Mouse (Mus musculus): Measurements from ENCODE around the gene Ptma. TPM values are rescaled to one million over a fixed set of nuclear protein-coding genes. Genes with fewer than 3 reads are reported as not detected.
"Not testable (repeated sequence)": the region's sequence is repeated elsewhere in the genome, so short reads cannot be mapped to it uniquely, and the experiment has no call there.

Ptma gene
- total RNA-seq (2021) (100 to 1,000 TPM; 538 to 582 TPM), polyA plus RNA-seq (2012; rRNA removed) (728 and 947 TPM in 2 replicates)
- long read RNA-seq, transcript Ptma-201 (5 exons, 1,216 nt): major isoform, 211 of 226 reads
- long read RNA-seq, partial matches to known transcripts: 4 of 226 reads
- long read RNA-seq, other reads (novel, unspliced or antisense): 11 of 226 reads

DNA sequence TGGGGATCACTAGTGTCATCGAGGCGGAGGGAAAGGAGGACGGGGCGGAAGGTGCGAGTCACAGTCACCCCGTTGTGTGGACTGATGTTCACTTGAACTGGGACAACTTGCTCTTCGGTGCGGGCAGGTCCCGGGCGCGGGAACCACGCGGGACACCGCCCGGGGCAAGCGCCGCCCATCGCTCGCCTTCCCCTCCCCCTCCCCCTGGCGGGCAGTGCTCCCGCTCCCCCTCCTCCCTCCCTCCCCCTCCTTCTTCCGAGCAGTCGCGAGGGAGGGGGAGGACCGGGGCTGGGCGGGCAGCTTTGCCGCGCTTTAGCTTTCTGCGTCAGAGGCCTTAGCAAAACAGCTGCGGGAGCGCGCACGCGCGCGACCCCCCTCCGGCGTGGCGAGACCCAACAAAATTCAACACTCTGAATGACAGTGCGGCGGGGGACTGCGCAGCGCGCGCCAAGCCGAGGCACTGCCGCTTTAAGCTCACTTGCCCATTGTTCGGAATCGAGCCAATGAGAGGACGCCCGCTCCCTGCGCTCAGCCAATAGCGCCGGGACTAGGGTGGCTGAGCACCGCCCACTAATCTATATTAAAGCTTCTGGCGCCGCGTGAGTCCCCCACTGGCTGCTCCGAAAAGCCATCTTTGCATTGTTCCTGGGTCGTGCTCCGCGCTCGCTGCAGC lies at the start of gene Ptma:
Gene Ptma (plus strand): TSS at position 611 of the 673 bp plus-strand sequence.
- peak; percentile 99 for DNase-seq

DNA sequence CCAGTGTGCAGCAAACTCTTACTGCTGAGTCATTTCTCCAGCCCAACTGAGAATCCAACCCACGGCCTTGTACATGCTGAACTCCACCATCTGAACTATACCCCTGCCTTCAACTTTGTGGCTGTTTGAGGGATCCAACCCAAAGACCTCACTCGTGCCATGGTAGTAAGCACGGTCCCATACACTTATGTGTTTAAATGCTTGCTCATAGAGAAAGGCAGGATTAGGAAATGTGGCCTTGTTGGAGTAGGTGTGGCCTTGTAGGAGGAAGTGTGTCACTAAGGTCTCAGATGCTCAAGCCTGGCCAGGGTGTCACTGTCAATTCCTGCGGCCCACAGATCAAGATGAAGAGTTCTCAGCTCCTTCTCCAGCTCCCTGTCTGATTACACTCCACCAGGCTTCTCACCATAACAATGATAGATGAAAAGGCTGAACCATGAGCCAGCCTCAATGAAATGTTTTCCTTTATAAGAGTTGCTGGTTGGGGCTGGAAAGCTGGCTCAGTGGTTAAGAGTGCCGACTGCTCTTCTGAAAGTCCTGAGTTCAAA lies 48.7 kb upstream of the Ptma start:
- DNase-seq: no peak

DNA sequence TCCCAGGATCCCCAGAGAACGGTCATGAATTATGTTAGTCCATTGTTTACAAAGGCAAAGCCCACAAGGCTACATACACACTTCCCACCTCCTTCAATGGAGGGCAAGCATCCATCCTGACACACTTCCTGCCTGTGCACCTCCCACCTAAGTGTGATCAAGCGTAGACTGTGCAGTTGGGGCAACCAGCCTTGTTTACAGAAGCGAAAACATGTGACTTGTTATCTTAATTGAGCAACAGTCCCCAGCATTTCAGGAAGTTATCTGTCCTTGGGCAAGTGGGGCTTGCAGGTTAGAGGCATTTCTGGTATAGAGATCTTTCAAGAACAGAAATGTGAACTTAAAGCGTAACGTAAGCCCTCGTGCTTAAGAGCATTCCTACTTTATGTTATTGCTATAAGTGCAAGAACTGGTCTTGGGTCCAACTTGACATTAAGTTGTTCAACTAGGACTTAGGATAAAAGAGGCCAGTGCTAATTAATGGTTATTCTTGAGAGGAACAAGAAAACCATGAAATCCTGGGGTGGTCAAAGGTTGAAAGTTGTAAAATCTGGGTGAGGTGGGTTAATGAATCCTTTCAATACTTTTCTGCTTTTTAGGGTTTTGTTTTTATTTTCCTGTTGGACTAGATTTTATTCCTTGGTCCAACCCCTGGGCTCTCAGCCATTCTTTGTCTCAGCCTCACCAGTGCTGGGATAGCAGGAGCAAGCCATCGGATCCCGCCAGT lies 47.3 kb upstream of the Ptma start:
- DNase-seq: peak; percentile 21

DNA sequence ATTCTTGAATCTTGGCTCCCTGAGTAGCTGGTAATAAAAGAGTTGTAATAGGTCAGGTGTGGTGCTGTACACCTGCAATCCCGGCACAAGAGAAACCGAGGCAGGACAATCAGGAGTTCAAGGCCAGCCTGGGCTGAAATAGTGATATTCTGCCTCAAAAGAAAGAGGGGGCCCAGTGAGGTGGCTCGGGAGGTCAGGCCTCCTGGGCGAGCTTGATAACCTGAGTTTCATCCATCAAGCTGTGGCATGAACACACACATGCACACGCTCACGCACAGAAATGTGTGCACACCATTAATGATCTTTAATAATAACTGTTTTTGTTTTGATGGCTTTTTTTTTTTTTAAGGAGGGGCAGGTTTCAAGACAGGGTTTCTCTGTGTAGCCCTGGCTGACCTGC lies 46.2 kb upstream of the Ptma start:
- DNase-seq: no peak

DNA sequence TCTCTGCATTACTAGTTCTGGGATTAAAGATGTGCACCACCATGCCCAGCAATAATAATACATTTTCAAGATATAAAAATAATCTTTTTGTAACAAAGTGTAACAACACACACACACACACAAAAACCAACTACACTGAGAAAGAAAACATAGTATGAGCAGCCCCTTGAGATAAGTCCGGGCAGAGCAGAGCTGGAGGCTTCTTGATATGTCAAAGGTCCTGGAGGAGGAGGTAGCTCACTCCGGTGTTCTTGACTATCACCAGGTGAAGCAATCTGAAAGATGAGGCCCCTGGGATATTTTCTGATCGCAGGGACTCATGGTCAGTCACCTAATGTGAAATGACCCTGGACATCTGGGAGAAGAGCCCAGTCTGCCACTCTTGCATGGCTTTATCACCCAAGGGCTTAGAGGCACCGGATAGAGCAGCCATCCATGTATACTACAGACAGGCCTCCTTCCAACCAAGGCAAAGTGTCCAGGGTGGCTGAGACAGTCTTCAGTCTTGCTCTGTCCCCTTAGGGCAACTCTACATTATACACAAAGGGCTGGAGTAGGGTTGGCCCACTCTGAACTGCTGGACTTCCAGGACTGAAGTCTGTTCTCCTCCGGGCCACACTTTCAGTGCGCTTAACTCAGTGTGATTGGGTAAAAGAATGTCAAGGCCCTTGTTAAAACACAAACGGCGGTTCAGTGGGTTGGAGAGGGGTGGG lies 45.6 kb upstream of the Ptma start:
- peak; percentile 34 for DNase-seq

DNA sequence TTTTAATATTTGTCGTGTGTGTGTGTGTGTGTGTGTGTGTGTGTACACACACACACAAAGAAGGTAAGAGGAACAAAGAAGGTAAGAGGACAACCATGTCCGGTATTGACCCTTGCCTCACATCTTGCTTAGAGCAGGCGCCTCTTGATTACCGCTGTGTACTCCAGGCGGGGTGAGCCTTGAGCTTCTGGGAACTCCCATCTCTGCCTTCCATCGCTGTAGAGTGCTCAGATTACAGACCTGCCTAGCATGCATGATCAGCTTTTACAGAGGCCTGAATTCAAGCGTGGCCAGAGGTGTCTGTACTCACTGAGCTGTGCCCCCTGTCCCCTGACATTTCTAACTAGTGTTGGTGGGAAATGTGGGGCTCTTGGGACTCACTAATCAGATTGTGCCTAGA lies 45.1 kb upstream of the Ptma start:
- no peak for DNase-seq

DNA sequence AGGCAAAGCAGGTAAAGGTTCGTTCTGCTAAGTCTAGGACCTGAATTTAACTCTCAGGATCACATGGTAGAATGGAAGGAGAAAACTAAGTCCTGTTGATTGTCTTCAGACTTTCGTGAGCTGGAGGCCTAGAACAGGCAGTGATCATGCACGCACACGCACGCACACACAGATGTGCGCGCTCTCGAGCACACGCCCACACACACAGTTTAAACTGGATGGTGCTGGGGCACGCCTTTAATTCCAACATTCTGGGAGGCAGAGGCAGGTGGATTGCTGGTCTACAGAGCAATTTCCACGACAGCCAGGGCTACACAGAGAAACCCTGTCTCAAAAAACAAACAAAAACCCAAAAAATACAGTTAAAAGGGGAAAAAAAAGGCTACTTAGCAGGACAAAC lies 44.2 kb upstream of the Ptma start:
- no peak for DNase-seq

DNA sequence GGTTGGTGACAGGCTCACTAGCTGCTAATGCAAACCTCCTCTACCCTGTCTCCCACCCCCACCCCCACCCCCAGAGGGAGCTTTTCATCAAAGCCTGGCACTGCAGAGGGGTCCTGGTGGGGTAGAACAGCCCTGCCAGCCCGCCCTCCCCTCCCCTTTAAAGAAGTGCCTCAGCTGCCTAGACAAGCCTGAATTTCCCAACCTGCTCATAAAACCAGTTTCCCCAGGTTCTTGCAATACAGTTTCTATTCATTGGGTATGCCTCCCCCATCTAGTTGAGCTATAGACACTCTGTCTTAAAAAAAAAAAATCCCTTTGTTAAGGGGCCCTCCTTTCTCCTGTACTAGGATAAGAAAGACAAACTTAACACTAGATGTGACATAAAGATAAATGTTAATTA lies 43.8 kb upstream of the Ptma start:
- no peak for DNase-seq

DNA sequence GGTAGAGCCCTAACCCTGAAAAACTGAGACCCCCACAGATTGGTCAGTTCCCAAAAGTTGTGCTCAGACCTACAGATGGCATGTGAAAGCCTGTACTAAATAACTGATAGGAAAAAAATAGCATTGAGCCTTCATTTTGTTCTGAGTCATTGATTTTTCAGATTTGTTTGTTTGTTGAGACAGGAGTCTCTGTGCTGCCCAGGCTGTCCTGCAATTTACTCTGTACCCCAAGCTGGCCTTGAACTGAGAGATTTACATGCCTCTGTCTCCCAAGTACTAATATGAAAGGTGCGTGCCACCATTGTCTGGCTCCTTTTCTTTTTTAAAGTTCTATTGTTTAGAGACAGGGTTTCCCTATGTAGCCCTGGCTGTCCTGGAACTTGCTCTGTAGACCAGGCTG lies 41.2 kb upstream of the Ptma start:
- DNase-seq: no peak

DNA sequence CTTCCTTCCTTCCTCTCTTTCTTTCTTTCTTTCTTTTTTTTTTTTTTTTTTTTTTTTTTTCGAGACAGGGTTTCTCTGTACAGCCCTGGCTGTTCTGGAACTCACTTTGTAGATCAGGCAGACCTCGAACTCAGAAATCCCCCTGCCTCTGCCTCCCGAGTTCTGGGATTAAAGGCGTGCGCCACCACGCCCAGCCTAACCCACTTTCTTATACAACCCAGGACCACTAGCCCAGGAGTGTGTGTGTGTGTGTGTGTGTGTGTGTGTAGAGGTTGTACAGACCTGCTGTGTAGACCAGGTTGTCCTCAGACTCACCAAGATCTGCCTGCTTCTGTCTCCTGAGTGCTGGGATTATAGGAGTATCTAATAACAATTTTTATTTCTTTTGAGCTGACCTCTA lies 40.7 kb upstream of the Ptma start:
- not testable (repeated sequence) for DNase-seq

DNA sequence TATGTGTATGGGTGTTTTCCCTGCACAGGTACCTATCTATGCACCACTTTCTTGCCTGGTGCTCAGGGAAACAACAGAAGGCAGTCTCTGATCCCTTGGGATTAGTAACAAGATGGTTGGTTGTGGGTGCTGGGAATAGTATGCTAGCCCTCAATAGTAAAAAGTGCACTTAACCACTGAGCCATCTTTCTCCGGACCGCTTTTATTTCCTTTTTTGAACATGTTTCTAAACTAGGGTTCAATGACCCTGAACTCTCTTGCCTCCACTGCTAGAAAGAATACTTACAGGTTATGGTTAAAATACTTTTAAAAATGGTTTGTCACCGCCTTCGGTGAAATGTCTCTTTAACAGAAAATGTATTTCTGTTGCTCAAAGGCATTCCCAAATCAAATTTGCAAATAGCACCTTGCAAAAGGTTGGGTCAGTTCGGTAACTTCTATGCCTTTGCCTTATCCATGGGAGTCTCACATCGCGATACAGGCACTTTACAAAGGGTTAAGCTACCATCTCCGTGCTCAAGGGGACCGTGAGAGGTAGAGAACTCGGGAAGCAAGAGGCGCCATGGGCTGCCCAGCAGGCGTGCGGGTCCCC lies 39.7 kb upstream of the Ptma start:
- DNase-seq: no peak

DNA sequence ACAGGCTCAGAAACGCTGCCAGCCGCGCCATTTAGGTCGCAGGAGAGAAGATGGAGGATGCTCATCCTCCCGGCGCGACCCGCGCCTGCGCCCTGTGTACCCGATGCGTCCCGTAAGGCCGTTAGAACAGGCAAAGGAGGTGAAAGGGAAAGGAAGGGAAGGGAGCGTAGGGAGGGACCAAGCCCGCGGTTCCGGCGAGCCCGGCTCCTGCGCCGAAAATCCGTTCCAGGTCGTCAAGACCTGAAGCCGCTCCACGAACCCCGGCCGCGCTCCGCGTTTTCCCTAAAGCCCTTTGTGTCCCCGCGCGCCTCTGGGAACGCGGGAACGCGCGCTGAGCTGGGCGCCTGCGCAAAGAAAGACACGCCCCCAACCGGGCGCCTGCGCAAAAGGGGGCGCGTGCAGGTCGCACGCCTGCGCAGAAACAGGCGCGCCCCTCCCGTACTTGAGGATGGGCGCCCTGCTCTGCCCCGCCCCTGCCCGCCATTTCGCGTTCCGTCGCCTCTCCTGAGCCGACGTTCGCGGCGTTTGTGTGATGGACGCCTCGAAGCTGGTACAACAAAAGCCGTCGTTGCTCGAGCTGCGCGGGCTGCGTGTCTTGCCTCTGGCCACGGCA lies 39.1 kb upstream of the Ptma start:
- DNase-seq: peak; percentile 99

DNA sequence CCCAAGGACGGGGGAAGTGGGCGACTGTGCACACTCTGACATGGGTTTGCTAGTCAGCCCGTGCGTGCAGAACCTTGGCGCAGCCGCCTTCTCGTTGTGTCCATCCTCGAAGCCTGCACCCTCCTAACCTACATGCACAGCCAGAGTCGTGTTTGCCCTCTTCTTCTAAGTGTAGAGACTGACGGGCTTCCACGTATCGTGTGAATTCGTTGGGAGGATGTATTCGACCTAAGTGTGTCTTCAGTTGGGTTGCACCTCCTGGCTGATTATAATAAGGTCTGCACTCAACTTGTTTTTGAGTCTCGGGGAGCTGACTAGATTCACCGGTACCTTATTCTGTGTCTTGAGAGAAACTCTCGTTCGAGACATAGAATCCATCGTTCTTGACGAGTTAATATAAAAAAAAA lies 38.6 kb upstream of the Ptma start:
- no peak for DNase-seq

DNA sequence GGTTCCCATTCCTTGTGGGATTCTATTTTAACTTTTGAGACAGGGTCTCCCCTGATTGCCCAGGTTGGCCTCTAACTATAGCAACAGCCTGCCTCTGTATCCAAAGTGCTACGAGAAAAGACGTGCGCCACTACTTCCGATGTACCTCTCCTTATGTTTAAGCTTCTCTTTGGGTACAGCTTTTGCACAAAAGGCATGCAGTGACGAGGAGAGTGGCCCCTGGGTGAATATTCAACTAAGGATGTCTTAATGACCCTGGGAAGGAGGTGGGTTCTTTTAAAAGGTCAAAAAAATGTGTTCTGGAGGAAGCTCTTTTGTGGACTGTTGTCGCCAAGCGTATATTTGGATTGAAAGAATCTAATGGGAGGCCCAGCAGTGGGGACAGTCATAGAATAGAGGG lies 38.2 kb upstream of the Ptma start:
- DNase-seq: no peak

DNA sequence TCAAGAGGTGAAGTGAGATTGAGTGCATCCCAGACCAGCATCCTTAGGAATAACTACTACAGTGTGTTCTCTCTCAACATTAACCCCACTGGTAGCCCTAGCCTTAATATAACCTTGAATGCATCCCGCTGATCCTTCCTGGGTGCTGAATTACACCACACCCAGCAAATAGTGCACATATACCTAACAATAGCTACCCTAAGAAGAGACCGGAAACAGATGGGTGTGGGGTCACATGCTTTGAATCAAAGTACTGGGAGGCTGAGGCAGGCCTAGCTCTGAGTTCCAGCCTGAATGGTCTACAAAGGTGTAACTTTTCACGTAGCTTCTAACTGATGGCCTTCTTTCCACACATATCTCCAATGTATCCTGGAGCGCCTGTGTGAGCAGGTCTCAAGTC lies 37.8 kb upstream of the Ptma start:
- DNase-seq: no peak

DNA sequence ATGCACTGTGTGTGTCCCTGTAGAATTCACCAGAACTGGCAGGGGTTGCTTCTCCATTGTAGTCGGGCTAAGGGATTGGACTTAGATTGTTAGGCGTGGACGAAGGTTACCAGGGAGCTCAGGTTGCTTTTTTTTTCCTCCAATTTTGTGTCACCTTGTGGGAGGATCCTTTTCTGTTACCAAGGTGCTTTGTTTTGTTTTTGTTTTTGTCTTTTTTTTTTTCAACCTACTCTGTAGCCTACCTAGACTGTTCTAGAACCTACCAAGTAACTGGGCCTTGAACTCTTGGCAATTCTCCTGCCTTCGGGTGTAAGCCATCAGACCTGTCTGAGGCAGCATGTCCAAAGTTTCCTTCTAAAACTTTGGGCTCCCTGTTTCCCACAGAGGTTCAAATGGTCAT lies 36.6 kb upstream of the Ptma start:
- DNase-seq: no peak

DNA sequence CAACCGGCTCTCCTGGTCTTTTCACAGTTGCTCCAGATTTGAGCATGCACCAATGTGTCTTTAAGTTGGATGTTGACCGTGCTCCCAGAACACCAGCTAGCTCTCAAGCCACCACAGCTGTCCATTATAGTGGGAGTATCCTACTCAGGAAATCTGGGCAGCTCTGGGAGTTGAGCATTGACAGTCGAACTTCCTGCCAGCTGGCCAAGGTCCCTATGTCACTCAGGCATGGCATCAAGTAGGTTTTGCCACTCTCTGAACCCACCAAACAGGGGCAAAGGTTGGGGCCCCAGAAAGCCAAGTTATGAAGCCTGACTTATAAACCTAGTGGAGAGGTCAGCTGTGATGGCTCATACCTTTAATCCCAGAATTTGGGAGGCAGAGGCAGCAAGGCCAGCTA lies 35.8 kb upstream of the Ptma start:
- peak; percentile 46 for DNase-seq

DNA sequence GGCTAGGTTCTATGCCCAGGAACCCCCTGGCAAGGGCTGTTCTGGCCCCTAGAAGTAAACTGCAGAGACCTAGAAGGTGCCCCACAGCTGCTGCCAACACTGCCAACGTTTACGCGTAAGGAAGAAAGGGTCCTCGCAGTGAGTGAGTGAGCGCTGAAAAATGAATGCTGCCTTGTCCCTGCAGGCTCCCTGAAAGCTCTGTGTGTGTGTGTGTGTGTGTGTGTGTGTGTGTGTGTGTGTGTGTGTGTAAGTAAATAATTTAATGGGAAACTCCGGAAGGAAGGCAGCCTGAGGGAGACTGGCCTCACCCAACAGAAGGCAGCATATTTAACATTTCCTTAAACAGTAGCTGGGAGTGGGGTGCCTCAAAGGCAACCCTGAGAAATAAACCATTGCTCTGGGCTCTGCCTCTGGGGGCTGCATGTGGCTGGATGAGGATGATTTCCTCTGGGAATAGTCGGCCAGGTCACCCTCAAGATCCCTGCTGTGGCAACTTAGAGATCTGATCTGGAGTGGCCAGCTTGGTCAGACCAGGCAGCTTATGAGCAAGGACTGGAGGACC lies 34.9 kb upstream of the Ptma start:
- DNase-seq: no peak

DNA sequence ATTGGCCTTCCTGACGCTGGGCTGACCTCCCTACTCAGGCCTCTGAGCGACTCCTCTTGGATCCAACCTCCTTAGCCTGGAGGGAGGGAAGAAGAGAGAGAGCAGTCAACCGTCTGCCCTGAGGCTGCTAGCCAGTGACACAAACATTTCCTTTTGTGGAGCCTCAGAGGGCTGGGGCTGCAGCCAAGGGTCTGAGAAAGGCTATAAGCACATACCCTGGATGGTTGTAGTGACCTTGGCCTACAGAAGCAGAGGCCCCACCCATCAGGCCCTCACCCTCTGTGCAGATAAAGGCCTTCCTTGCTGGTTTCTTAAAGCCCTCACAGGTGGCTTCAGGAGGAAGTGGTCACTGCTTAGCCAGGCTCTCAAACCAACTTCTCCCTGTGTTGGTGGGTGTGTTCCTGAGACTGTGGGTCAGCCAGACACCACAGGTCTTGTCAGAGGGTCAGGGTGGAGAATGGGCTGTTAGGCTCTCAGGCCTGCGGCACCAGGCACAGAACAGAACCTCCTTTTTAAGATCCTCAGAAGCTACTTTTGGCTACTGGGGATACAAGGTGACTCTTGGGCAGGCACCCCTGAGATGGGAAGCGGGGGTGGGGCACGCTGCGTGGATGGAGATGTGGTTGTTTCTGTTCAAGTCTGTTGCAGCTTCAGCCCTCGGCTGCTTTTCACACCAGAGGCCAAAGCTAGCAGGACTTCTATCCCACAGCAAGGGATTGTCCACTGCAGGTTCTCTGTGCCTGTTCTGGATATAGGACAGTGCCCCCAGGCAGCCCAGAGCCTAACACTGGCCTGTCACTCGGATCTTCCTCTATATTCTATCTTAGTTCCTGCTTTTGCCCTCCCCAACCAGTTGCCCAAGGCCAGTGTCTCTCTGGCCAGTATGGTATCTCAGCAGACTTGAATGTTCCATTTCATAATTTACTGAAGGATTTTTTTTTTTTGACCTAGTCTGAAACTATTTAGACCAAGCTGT lies 34.1 kb upstream of the Ptma start:
- peak; percentile 52 for DNase-seq

DNA sequence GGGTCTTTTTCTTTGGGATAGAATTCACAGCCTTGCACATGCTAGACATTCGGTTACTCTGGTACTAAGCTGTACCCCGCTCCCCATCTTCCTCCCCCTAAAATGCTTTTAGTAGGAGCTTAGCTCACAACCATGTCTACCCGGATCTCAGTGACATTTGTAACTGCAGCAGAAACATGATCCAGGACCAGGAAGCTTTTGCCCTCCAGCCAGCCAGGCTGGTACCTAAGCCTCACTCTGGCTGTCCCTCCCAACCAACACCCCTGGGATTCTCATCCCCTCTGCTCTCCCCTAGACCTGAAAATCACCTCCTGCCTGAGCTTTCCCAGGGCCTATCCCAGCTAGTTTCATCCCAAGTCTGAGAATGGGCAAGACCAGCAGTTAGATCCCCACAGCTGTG lies 32.7 kb upstream of the Ptma start:
- no peak for DNase-seq

Measured in adrenal gland, adult 2 months (tissue).